Mouse (Mus musculus) stomach, embryonic 15.5 days (tissue): ENCODE measurements around the gene P2ry10. TPM values are rescaled to one million over a fixed set of nuclear protein-coding genes. Genes with fewer than 3 reads are reported as not detected.
"Not testable (repeated sequence)": the region's sequence is repeated elsewhere in the genome, so short reads cannot be mapped to it uniquely, and the experiment has no call there.

Experiments
- ATAC-seq: fragments of 200-750 bp; cut with Nextera tagmentation; 2 replicates; pipeline ENCODE4 v1.8.0; 2017; ENCODE audit warnings: low read depth, moderate number of reproducible peaks, moderate TSS enrichment; ENCODE audit not compliant: insufficient read depth, low FRiP score
- H3K27ac ChIP-seq: fragments of 300-500 bp; sonication (generic); 2 replicates; pipeline ENCODE4 v1.5.1; 2015; ENCODE audit warnings: mild to moderate bottlenecking, inconsistent platforms
- H3K27me3 ChIP-seq: fragments of 300-500 bp; sonication (generic); replicated peaks from 2 replicates; pipeline ENCODE4 v1.6.1; 2015; ENCODE audit warnings: inconsistent platforms
- H3K36me3 ChIP-seq: fragments of 300-500 bp; sonication (generic); 2 replicates; pipeline ENCODE4 v1.6.1; 2015; ENCODE audit warnings: inconsistent platforms
- H3K4me1 ChIP-seq: fragments of 300-500 bp; sonication (generic); 2 replicates; pipeline ENCODE4 v1.6.1; 2015; ENCODE audit warnings: inconsistent platforms
- H3K4me2 ChIP-seq: fragments of 300-500 bp; sonication (generic); 2 replicates; pipeline ENCODE4 v1.6.1; 2015; ENCODE audit warnings: mild to moderate bottlenecking, inconsistent platforms
- H3K4me3 ChIP-seq: fragments of 300-500 bp; sonication (generic); replicated peaks from 2 replicates; pipeline ENCODE4 v1.5.1; 2015; ENCODE audit warnings: inconsistent platforms
- H3K9ac ChIP-seq: fragments of 300-500 bp; sonication (generic); 2 replicates; pipeline ENCODE4 v1.6.1; 2015; ENCODE audit warnings: inconsistent platforms
- H3K9me3 ChIP-seq: fragments of 300-500 bp; sonication (generic); 2 replicates; pipeline ENCODE4 v1.6.1; 2016; ENCODE audit warnings: inconsistent platforms
- WGBS: fragments of 180-500 bp; shearing (Covaris S2); methylation state at CpG from one replicate; pipeline ENCODE4 v1.1.7; 2015; 5-methylcytosine and 5-hydroxymethylcytosine counted together
- polyA plus RNA-seq: library from polyadenylated mRNA; unstranded; fragments of >200 nt; fragmentation: Nextera tagmentation; extraction: Ambion mirVana; gene quantifications from 2 replicates; pipeline ENCODE4 v1.2.1, GENCODE M21; 2015

The P2ry10 gene
- 0.12 and 0.14 TPM in 2 replicates for polyA plus RNA-seq

DNA sequence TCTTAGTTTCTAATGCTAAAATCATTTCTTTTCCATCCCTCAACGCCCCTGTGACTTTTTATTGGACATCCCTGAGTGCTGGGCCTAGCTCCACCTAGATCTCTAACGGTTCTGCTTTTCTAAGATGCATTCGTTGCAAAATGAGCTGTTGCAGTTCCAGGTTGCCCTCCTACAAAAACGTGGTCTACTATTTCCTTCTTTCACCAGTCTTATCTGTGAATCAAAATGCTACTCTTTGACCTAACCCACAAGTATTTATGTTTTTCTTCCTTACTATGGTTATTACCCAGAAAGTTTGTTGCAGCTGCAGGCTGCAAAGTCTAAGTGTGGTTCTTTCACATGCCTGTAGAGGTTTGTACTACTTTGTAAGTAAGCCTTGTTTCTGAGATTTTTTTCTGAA is at the start of gene P2ry10:
Gene P2ry10 (plus strand): TSS at position 316 of the 400 bp plus-strand sequence.
- ATAC-seq, result no peak
- no peaks in the 10 kb centered on the region for H3K9me3 ChIP-seq
- no peak within 1 kb of the TSS for H3K9ac ChIP-seq
- WGBS, result 54% methylated on average over 4 of the region's 4 CpGs
- H3K36me3 ChIP-seq, result no peaks in the 10 kb centered on the region
- H3K4me2 ChIP-seq, result no peak within 1 kb of the TSS
- no peaks in the 10 kb centered on the region for H3K4me1 ChIP-seq
- no peak within 1 kb of the TSS for H3K4me3 ChIP-seq
- no peaks in the 10 kb centered on the region for H3K27me3 ChIP-seq
- H3K27ac ChIP-seq, result no peak within 1 kb of the TSS

DNA sequence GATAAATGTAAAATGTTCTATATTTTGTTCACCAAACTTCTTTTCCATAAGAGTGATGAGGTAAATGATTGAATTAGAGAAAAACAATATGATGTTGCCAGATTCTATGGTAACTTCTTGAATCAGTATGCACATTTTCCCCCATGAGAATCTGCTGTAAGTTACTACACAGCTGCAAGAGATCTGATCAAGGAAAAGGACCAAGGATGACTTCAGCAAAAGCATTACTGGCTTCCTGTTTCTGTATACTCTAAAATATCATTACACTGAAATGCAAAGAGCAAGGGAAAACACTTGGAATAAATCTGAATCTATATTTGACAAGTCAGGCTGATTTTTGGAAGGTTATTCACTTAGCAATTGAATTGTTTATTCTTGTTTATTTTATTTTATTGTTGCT is 49.1 kb upstream of the P2ry10 start:
- Histone ChIP-seq H3K27me3 (no peaks in the 10 kb centered on the region), H3K27ac (no peak overlapping the region), H3K9ac (no peak overlapping the region), H3K4me3 (no peak overlapping the region), H3K9me3 (no peaks in the 10 kb centered on the region), H3K4me2 (no peak overlapping the region), H3K4me1 (no peaks in the 10 kb centered on the region), H3K36me3 (no peaks in the 10 kb centered on the region)
- ATAC-seq, result no peak

DNA sequence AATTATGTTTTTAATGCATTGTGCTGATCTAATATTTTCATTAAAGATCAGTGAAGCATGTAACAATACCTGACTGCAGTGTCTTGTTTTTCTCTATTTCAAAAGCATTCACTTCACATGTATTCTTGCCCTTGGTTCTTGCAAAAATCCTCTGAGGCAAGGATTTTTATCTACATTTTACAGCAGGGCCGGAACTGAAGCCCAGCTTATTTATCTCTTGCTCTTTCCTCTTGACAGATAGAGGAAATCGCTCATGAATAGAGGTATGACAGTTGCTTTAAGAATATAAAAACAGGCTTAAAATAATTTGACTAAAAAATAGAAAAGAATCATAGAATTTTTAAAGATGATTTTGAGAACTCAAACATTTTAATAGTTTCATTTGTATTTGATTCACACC is 48.7 kb upstream of the P2ry10 start:
- H3K27me3 ChIP-seq, result no peaks in the 10 kb centered on the region
- no peak overlapping the region for H3K9ac ChIP-seq
- 55% methylated on average over 2 of the region's 2 CpGs for WGBS
- no peaks in the 10 kb centered on the region for H3K36me3 ChIP-seq
- H3K4me1 ChIP-seq, result no peaks in the 10 kb centered on the region
- H3K4me3 ChIP-seq, result no peak overlapping the region
- H3K9me3 ChIP-seq, result no peaks in the 10 kb centered on the region
- no peak overlapping the region for H3K27ac ChIP-seq
- no peak overlapping the region for H3K4me2 ChIP-seq
- no peak for ATAC-seq

DNA sequence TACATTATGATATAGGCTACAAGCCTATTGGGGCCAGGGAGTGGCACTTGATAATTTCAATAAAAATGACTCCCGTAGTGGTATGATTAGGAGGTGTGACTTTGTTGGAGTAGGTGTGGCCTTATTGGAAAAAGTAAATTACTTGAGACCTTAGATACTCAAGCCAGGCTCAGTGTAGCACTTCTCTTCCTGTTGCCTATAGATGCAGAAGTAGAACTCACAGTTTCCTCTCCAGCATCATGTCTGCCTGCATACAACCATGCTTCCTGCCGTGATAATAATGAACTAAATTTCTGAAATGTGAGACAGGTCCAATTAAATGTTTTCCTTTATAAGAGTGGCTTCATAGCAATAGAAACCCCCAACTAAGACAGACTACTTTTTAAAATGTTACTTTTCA is 45.9 kb upstream of the P2ry10 start:
- no peaks in the 10 kb centered on the region for H3K27me3 ChIP-seq
- no peaks in the 10 kb centered on the region for H3K36me3 ChIP-seq
- WGBS, result 87% methylated on average over 2 of the region's 2 CpGs
- H3K27ac ChIP-seq, result no peak overlapping the region
- H3K9ac ChIP-seq, result no peak overlapping the region
- no peak overlapping the region for H3K4me3 ChIP-seq
- no peak overlapping the region for H3K4me2 ChIP-seq
- ATAC-seq, result no peak
- no peaks in the 10 kb centered on the region for H3K9me3 ChIP-seq
- no peaks in the 10 kb centered on the region for H3K4me1 ChIP-seq

DNA sequence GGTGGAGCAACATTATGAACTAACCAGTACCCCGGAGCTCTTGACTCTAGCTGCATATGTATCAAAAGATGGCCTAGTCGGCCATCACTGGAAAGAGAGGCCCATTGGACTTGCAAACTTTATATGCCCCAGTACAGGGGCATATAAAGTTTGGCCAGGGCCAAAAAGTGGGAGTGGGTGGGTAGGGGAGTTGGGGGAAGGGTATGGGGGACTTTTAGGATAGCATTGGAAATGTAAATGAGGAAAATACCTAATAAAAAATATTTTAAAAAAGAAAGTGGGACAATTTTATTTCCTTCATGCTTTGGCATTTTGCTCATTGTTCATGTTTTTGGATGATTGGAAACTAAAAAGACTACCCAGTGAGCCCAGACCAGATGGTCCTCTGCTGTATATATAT is 4.9 kb upstream of the P2ry10 start:
- H3K4me2 ChIP-seq, H3K4me3 ChIP-seq, H3K9me3 ChIP-seq, H3K36me3 ChIP-seq, H3K4me1 ChIP-seq, H3K9ac ChIP-seq, ATAC-seq, H3K27ac ChIP-seq, H3K27me3 ChIP-seq: not testable (repeated sequence)
- 92% methylated on average over 2 of the region's 2 CpGs for WGBS

DNA sequence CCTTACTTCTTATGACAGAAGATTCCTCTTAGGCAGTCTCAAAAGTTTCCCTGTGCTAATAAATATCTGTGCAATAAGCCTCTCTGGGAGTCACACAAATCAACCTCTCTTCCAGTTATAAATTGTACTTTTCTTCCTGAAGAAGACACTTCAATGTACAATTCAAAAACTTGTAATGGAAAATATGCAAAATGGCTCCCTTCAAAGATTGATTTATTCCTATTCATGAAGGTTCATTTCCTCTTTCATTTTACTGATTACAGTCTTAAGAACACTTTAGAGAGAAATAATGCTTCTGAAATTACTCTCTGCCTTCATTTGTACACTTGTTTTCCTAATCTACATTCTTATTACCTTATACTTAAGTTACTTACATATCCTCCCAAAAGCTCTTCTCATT is 4.0 kb upstream of the P2ry10 start:
- no peaks in the 10 kb centered on the region for H3K9me3 ChIP-seq
- H3K27me3 ChIP-seq, result no peaks in the 10 kb centered on the region
- H3K4me1 ChIP-seq, result no peaks in the 10 kb centered on the region
- no peak overlapping the region for H3K4me2 ChIP-seq
- no peak for ATAC-seq
- H3K36me3 ChIP-seq, result no peaks in the 10 kb centered on the region
- no peak overlapping the region for H3K27ac ChIP-seq
- H3K9ac ChIP-seq, result no peak overlapping the region
- no peak overlapping the region for H3K4me3 ChIP-seq

DNA sequence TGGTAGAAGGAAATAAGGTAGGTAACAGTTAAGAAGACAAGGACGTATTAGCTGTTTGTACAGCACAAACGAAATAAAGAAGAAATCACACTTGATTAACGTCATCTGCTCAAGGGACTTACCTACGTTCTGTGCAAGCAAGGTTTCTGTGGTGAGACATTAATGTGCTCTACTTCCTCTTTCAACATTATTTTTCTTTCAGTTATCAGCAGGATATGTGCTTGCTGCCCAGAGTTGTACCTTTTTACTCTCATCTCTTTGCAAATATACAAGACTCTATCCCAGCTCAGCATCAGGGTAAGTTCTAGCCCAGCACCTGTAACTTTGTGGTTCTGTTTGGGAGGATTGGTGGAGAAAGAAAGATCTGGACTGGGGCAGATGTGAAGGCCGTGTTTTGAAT is 839 bp downstream of the P2ry10 start:
- H3K9me3 ChIP-seq, result no peaks in the 10 kb centered on the region
- no peaks in the 10 kb centered on the region for H3K4me1 ChIP-seq
- H3K36me3 ChIP-seq, result no peaks in the 10 kb centered on the region
- 68% methylated on average over 5 of the region's 5 CpGs for WGBS
- H3K4me3 ChIP-seq, result no peak overlapping the region
- no peak for ATAC-seq
- H3K4me2 ChIP-seq, result no peak overlapping the region
- H3K27ac ChIP-seq, result no peak overlapping the region
- H3K9ac ChIP-seq, result no peak overlapping the region
- no peaks in the 10 kb centered on the region for H3K27me3 ChIP-seq

DNA sequence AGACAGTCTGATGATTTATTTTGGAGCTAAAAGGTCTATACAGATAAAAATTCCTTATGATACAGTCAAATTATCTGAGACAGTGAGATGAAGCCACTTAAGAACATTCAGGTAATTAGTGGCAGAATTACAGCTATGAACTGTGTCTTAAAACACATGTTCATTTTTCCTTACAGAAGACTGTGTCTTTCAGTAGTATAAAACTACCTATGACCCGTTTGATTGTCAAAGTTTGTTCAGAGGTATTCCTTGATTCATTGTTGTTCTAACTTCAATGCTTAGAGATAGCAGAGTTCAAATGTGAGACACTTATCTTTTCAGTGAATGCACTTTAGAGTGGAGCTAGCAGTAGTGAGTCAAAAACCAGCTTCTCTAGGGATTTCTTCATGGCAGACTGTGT is 1.6 kb downstream of the P2ry10 start:
- Histone ChIP-seq H3K4me3 (no peak overlapping the region), H3K36me3 (no peaks in the 10 kb centered on the region), H3K4me1 (no peaks in the 10 kb centered on the region), H3K4me2 (no peak overlapping the region), H3K27ac (no peak overlapping the region), H3K9ac (no peak overlapping the region), H3K9me3 (no peaks in the 10 kb centered on the region), H3K27me3 (no peaks in the 10 kb centered on the region)
- ATAC-seq, result no peak
- 69% methylated on average over 1 of the region's 1 CpGs for WGBS

DNA sequence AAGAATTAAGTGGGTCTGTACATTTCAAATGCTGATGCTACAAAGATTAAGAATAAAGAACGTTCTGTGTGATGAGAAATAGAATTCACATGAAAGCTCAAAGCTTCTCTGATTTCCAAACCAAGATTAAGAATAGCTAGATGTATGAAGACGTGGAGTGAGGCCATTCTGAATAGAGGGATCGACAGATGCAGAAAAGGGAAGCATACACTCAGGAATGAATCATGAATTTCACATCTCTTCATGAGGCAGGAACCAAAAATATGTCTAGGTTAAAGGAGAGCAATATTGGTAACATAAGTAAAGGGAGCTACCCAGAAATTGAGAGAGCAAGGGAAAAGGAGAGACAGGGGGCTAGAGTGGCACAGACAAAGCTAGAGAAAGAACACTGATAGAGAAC is 7.3 kb downstream of the P2ry10 start:
- H3K4me2 ChIP-seq, result no peak overlapping the region
- WGBS, result 67% methylated on average over 3 of the region's 3 CpGs
- H3K9ac ChIP-seq, result no peak overlapping the region
- no peaks in the 10 kb centered on the region for H3K36me3 ChIP-seq
- H3K4me1 ChIP-seq, result no peaks in the 10 kb centered on the region
- ATAC-seq, result no peak
- H3K9me3 ChIP-seq, result no peaks in the 10 kb centered on the region
- no peak overlapping the region for H3K4me3 ChIP-seq
- H3K27me3 ChIP-seq, result no peaks in the 10 kb centered on the region
- H3K27ac ChIP-seq, result no peak overlapping the region

DNA sequence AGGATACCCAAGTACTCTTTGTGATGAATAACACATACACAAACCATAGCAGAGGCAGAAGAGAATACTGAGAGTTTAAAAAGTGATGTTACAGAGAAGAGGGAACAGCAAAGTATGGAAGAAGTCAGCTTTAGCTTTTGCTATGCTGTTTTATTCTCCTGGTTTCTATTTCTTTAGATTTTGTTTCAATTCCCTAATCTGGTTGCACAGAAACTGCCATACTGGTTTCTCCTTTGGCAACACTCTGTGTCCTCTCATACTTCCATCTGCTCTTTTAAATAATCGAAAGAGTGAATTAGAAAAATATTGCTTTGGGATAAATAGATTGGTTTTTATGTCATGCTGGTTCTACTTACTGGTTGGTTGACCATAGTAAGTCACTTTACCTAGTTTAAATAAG is 28.0 kb downstream of the P2ry10 start:
- no peaks in the 10 kb centered on the region for H3K36me3 ChIP-seq
- WGBS, result 65% methylated on average over 1 of the region's 1 CpGs
- no peaks in the 10 kb centered on the region for H3K4me1 ChIP-seq
- H3K27me3 ChIP-seq, result no peaks in the 10 kb centered on the region
- no peak for ATAC-seq
- no peak overlapping the region for H3K4me2 ChIP-seq
- no peak overlapping the region for H3K9ac ChIP-seq
- H3K9me3 ChIP-seq, result no peaks in the 10 kb centered on the region
- H3K4me3 ChIP-seq, result no peak overlapping the region
- H3K27ac ChIP-seq, result no peak overlapping the region

DNA sequence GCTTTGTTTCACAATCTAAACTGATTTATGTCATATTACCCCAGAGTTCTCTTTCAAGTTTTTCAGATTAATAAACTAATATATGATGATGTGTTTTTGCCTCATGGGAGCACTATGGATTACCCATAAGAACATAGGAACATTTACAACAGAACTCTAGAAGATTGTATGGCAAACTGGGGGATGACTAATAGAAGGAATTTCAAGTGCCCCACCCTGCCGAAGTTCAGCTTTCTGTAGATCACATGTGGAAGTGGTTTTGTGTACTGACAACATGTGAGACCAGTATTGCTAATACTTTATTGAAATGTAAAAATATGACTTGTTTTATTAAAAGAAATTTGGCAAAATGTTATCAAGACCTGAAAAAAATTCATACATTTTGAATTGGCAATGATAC is 28.7 kb downstream of the P2ry10 start:
- no peaks in the 10 kb centered on the region for H3K9me3 ChIP-seq
- no peak overlapping the region for H3K4me3 ChIP-seq
- H3K4me1 ChIP-seq, result no peaks in the 10 kb centered on the region
- no peak for ATAC-seq
- H3K36me3 ChIP-seq, result no peaks in the 10 kb centered on the region
- no peak overlapping the region for H3K4me2 ChIP-seq
- 78% methylated on average over 1 of the region's 1 CpGs for WGBS
- no peak overlapping the region for H3K27ac ChIP-seq
- H3K9ac ChIP-seq, result no peak overlapping the region
- H3K27me3 ChIP-seq, result no peaks in the 10 kb centered on the region

DNA sequence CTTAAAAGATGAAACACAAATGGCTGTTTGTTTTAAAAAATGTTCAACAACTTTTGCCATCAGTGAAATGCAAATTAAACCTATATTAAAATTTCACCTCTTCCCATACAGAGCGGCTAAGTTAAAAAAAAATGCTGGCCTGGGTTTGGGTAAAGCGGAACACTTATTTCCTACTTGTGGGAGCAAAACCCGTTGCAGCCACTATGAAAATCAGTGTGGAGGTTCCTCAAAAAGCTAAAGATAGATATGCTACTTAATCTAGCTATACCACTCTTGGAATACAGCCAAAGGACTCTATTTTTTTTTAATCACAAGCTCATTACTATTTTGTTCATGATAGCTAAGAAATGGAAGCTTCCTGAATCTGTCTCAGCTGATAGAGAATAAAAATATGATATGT is 54.9 kb downstream of the P2ry10 start:
- H3K9ac ChIP-seq, result no peak overlapping the region
- no peak overlapping the region for H3K4me2 ChIP-seq
- H3K27me3 ChIP-seq, result no peaks in the 10 kb centered on the region
- H3K4me1 ChIP-seq, result no peaks in the 10 kb centered on the region
- WGBS, result 49% methylated on average over 3 of the region's 3 CpGs
- no peak overlapping the region for H3K27ac ChIP-seq
- H3K9me3 ChIP-seq, result no peaks in the 10 kb centered on the region
- no peak for ATAC-seq
- no peak overlapping the region for H3K4me3 ChIP-seq
- H3K36me3 ChIP-seq, result no peaks in the 10 kb centered on the region

DNA sequence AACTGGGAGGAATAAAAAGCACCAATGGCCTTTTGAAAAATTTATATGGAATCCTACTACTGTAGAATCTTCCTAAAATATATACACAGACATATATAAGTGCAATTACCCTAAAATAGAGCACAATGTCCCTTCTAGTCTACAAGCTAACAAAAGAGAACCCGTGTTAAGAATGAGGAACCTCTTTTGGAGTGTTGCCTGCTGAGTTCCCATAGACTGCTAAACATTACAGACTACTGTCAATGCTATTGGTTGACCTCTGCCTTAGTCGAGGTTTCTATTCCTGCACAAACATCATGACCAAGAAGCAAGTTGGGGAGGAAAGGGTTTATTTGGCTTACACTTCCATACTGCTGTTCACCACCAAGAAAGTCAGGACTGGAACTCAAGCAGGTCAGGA is 55.6 kb downstream of the P2ry10 start:
- no peak overlapping the region for H3K27ac ChIP-seq

More for the DNA sequence above, 55.6 kb downstream of the P2ry10 start:
- Histone ChIP-seq H3K27me3 (no peaks in the 10 kb centered on the region), H3K9ac (no peak overlapping the region), H3K9me3 (no peaks in the 10 kb centered on the region), H3K36me3 (no peaks in the 10 kb centered on the region), H3K4me1 (no peaks in the 10 kb centered on the region), H3K4me3 (no peak overlapping the region), H3K4me2 (no peak overlapping the region)
- 60% methylated on average over 2 of the region's 2 CpGs for WGBS
- ATAC-seq, result no peak
